Mouse (Mus musculus) heart, adult 2 months (tissue): Measurements from ENCODE around the gene Afg3l1. TPM values are rescaled to one million over a fixed set of nuclear protein-coding genes. Genes with fewer than 3 reads are reported as not detected.

Experiments used
- DNase-seq, 2 experiments: peaks; one replicate each; pipeline ENCODE4 v3.0.0; 2021
- H3K27ac ChIP-seq: fragments of 200-600 bp; 2 replicates; pipeline ENCODE4 v1.8.1; 2022
- H3K27me3 ChIP-seq: fragments of 200-500 bp; 2 replicates; pipeline ENCODE4 v1.6.1; 2012; ENCODE audit warnings: mild to moderate bottlenecking, low read length, inconsistent platforms, mixed read lengths; ENCODE audit not compliant: control insufficient read depth, insufficient read depth
- H3K36me3 ChIP-seq: fragments of 200-500 bp; 2 replicates; pipeline ENCODE4 v1.6.1; 2012; ENCODE audit warnings: low read length, inconsistent platforms; ENCODE audit not compliant: control insufficient read depth, insufficient read depth
- H3K4me1 ChIP-seq: fragments of 200-500 bp; 2 replicates; pipeline ENCODE4 v1.6.1; 2011; ENCODE audit warnings: low read length; ENCODE audit not compliant: control insufficient read depth, insufficient read depth
- H3K4me3 ChIP-seq: fragments of 200-600 bp; 2 replicates; pipeline ENCODE4 v1.8.1; 2022
- H3K79me2 ChIP-seq: fragments of 200-500 bp; replicated peaks from 2 replicates; pipeline ENCODE4 v1.6.1; 2012; ENCODE audit warnings: mild to moderate bottlenecking, inconsistent platforms, low read length, moderate library complexity, mixed read lengths; ENCODE audit not compliant: control insufficient read depth, insufficient read depth
- H3K9ac ChIP-seq: fragments of 200-500 bp; 2 replicates; pipeline ENCODE4 v1.6.1; 2012; ENCODE audit warnings: low read depth, mild to moderate bottlenecking, control low read depth, inconsistent platforms, low read length, mixed read lengths
- CTCF ChIP-seq: fragments of 200-600 bp; IDR thresholded peaks from 2 replicates; pipeline ENCODE4 v1.8.1; 2022; ENCODE audit warnings: antibody characterized with exemption, mild to moderate bottlenecking, moderate library complexity
- EP300 ChIP-seq: fragments of 200-500 bp; IDR thresholded peaks from 2 replicates; pipeline ENCODE4 v1.6.1; 2011; ENCODE audit warnings: low read depth, low read length, control low read depth; ENCODE audit not compliant: insufficient read depth
- POLR2A ChIP-seq: fragments of 200-500 bp; IDR thresholded peaks from 2 replicates; pipeline ENCODE4 v1.6.1; 2011; ENCODE audit warnings: mild to moderate bottlenecking, low read depth, low read length, control low read depth; ENCODE audit not compliant: insufficient read depth
- WGBS: fragments of 180-500 bp; shearing (Covaris S2); methylation state at CpG from one replicate; pipeline ENCODE4 v1.1.7; 2018; 5-methylcytosine and 5-hydroxymethylcytosine counted together
- intact Hi-C: fragments of 180-260 bp; cut with DNase I; formaldehyde crosslinking; loops from one replicate; pipeline ENCODE4 v1.15.1; 2025
- polyA plus RNA-seq: library from polyadenylated mRNA; depleted of rRNA; stranded (reverse); fragments of >200 nt; gene quantifications from 2 replicates; pipeline ENCODE4 v1.2.3, GENCODE M21; 2012
- total RNA-seq, 2 experiments: library from RNA; stranded (reverse); gene quantifications; 2 replicates each; pipeline ENCODE4 v1.2.3; 2021

Gene Afg3l1
- total and polyA plus RNA-seq, 3 experiments, result 22.6 to 65.1 (median 60.1) TPM

DNA sequence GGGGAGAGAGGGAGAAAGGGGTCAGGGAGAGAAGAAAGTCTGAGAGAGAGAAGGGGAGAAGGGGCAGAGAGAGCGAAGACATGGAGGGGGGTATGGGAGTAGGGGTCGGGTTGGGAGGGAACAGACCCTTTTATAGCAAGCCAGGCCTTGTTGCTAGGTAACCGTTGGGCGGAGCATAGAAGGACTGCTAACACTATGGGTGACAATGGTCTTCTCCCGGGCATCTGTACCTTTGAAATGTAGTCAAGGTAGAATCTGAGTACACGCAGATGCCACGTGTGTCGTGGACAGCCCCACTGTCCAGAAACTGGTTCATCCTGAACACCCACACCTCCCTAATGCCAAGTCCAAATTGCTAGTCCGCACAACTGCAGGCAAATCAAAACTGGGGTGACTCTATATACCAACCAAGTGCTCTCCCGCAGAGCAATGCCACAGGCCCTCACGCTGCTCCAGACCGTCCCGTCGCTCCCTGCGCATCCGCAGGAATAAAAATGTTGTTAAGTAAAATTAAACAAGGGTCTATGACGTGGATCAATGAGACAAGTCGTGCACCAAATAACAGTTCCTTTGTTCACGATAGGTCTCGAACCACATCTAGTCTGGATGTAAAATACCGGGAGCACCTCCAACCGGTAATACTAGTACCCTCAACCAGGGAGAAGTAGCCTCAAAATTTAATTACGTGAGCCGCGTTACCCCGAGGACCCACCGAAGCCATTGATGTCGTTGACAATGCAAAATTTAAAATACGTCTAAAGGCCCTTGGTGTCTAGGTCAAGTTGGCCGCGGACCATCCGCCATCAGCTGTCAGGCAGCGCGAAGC lies 579 bp upstream of the Afg3l1 start:
- Histone ChIP-seq H3K79me2 (no peaks in the 10 kb centered on the region), H3K4me1 (peaks cover 9% of the 10 kb centered on the region), H3K4me3 (peak overlapping the region; percentile 89), H3K27ac (peak overlapping the region; percentile 96), H3K9ac (peak overlapping the region; percentile 94), H3K27me3 (no peaks in the 10 kb centered on the region), H3K36me3 (no peaks in the 10 kb centered on the region)
- WGBS, result 14% methylated on average over 34 of the region's 34 CpGs
- intact Hi-C loops, result loop anchor here (5.0 kb wide), 1 partner anchor 35 kb away; no protein-coding TSS in a partner anchor
- DNase-seq, result no peak
- TF ChIP-seq EP300 (no peak), CTCF (no peak), POLR2A (no peak)

DNA sequence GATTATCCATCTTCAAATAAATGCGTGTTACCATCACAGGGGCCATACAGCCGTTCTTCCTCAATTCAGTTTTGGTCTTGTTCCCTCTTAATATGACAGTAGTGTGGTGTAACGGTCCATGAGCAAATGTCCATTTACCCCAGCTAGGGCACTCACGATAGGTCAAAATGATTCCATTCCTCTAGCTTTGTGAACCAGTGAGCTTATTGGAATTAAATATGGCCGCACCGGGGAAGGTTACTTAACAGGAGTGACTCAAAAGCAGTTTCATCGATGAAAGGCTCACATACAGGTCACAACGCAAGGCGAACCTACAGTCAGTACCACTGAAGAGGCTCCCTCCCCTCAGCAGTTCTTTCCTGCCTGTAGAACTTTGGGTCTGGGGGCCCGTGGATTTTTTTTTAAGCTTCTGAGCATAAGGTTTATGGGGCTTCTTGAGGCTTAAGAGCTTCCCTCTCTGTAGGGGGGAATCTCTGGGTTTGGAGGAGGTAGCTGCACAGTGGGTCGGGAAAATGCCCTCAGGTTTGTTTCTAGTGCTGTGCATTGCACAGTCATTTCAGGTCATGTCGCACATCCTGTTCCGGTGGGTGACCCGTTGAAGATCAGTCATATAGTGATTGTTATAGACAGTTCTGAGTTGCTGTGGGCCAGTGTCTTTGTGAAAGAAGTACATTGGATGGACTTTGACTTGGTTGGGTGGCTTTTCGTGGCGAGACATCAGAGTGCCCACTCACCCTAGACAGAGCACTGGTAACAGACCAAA lies 934 bp downstream of the Afg3l1 start:
- no peaks in the 10 kb centered on the region for H3K36me3 ChIP-seq
- peak overlapping the region; percentile 96 for H3K27ac ChIP-seq
- H3K9ac ChIP-seq, result peak overlapping the region; percentile 94
- H3K4me1 ChIP-seq, result peaks cover 9% of the 10 kb centered on the region
- H3K4me3 ChIP-seq, result peak overlapping the region; percentile 89
- intact Hi-C loops, result loop anchor here (5.0 kb wide), 1 partner anchor 36 kb away; no protein-coding TSS in a partner anchor
- WGBS, result 27% methylated on average over 16 of the region's 16 CpGs
- no peaks in the 10 kb centered on the region for H3K79me2 ChIP-seq
- DNase-seq, result no peak
- TF ChIP-seq EP300, result no peak
- no peak for TF ChIP-seq POLR2A
- no peak for TF ChIP-seq CTCF
- H3K27me3 ChIP-seq, result no peaks in the 10 kb centered on the region

DNA sequence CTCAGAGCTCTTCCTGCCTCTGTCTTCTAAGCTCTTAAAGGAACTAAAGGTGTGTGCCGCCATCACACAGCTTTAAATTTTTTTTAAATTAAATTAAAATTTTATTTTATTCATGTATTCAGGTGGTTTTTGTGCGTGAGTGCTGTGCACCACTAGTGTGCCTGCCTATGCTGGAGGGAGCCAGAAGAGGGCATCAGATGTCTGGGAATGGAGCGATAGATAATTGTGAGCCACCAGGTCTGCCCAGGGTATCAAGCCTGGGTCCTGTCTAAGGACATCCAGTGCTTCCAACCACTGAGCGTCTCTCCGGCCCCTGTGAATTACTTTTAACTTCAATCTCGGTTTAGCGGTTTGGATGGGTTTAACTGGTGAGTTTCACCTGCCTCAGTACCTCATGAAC lies 4.9 kb downstream of the Afg3l1 start:
- 94% methylated on average over 7 of the region's 7 CpGs for WGBS
- intact Hi-C loops, result loop anchor here (10.0 kb wide), 1 partner anchor 258 kb away; the partner anchor contains the start of gene Cdk10

DNA sequence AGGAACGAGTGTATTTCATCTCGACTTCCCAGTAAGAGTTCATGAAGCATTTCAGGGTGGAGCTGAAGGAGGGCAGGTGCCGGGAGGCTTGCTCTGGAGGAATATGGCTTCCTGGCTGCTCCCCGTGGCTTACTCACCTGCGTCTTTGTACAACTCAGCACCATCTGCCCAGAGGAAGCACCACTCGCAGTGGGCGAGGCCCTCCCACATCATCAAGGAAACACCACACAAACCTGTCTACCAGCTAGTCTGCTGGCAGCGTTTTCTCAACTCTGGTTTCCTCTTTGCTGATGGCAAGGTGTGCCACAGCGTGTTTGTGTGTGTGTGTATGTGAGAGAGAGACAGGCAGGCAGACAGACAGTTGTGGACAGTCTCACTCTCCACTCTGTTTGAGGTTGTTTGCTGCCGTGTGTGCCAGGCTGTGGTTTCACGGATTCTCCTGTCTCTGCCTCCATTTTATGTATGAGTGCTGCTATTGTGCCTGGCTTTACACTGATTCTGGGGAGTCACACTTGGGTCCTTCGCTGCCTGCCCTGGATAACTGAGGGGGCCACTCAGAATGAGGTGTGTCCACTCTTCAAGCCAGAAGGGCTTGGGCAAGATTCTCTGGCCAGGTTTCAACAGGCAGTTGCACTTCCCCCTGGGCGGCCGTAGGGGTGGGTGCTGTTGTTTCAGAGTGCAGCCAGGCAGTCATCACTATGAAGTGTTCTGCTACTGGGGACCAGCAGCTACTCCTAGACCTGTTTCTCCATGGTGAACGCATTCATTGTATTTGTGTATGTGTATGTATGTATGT lies 13.8 kb downstream of the Afg3l1 start:
- intact Hi-C loops, result no loop called here
- Histone ChIP-seq H3K27ac (no peak overlapping the region), H3K9ac (no peak overlapping the region), H3K27me3 (no peaks in the 10 kb centered on the region), H3K36me3 (no peaks in the 10 kb centered on the region; the same call in 1 of the 2 replicates), H3K79me2 (no peaks in the 10 kb centered on the region), H3K4me3 (no peak overlapping the region), H3K4me1 (no peaks in the 10 kb centered on the region)
- DNase-seq, result no peak
- TF ChIP-seq EP300 (no peak), CTCF (no peak), POLR2A (no peak)
- WGBS, result 91% methylated on average over 15 of the region's 15 CpGs

More for the DNA sequence above, 4.9 kb downstream of the Afg3l1 start:
- H3K27ac ChIP-seq, result no peak overlapping the region
- H3K4me1 ChIP-seq, result peaks cover 7% of the 10 kb centered on the region
- no peak for DNase-seq
- TF ChIP-seq EP300 (no peak), CTCF (peak; percentile 51)
- no peak overlapping the region for H3K9ac ChIP-seq
- no peaks in the 10 kb centered on the region for H3K27me3 ChIP-seq
- no peak overlapping the region for H3K4me3 ChIP-seq
- no peaks in the 10 kb centered on the region for H3K36me3 ChIP-seq
- H3K79me2 ChIP-seq, result no peaks in the 10 kb centered on the region

DNA sequence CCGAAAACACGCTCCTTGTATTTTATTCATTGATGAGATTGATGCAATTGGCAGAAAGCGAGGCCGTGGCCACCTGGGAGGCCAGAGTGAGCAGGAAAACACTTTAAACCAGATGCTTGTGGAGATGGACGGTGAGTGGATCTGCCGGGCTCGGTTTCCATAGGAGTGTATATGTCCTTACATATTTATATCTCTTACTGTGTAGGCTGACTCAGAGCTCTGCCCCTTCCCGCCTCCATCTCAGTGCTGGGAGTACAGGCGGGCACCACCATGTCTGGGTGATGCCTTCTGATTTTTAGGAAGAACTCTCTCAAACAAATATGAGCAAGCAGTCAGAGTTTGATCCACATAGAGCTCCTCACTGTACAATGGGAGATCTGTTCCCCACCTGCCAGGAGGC lies 15.2 kb downstream of the Afg3l1 start:
- no peak overlapping the region for H3K27ac ChIP-seq
- no peak overlapping the region for H3K9ac ChIP-seq
- no peak for DNase-seq
- no peaks in the 10 kb centered on the region for H3K4me1 ChIP-seq
- no peak overlapping the region for H3K4me3 ChIP-seq
- H3K27me3 ChIP-seq, result no peaks in the 10 kb centered on the region
- 95% methylated on average over 9 of the region's 9 CpGs for WGBS
- H3K36me3 ChIP-seq, result no peaks in the 10 kb centered on the region; the same call in 1 of the 2 replicates
- H3K79me2 ChIP-seq, result no peaks in the 10 kb centered on the region
- no peak for TF ChIP-seq CTCF
- TF ChIP-seq EP300, result no peak
- TF ChIP-seq POLR2A, result no peak
- intact Hi-C loops, result no loop called here
